Mouse (Mus musculus): ENCODE measurements around the gene Gm7029. TPM values are rescaled to one million over a fixed set of nuclear protein-coding genes. Genes with fewer than 3 reads are reported as not detected.
"Not testable (repeated sequence)": the region's sequence is repeated elsewhere in the genome, so short reads cannot be mapped to it uniquely, and the experiment has no call there.

Gm7029 gene
- polyA plus RNA-seq, 2 experiments, result not detected

DNA sequence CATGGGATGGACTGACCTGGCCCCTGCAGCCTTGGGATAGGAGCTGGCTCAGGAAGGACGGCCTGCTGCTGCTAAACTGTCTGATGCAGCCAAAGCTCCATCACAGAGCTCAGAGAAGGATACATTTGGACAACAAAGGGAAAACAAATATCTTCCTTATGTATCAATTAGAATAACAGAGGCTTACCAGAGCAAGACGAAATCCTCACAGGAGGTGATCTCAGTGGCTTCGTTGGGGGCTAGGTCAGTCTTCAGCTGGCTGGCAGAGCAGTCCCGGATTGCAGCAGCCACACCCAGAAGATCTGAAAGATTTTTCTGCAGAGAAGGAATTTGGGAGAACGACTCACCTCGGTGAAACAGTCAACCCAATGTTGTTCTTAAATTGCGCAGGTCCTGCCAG is 18.8 kb downstream of the Gm7029 start:
- 43% methylated on average over 7 of the region's 7 CpGs for WGBS (ENCODE audit: insufficient replicate concordance)
- Histone ChIP-seq H3K9ac (replicated peaks) (no peak overlapping the region), H3K4me2 (ENCODE audit: low read depth) (no peak overlapping the region), H3K36me3 (replicated peaks; ENCODE audit: control insufficient read depth, insufficient read depth, low read depth) (no peaks in the 10 kb centered on the region), H3K4me3 (ENCODE audit: insufficient read depth in 1 of 2, low read depth in 2 of 2, low read length in 2 of 2) (no peak overlapping the region), H3K27ac (no peak overlapping the region), H3K4me1 (replicated peaks; ENCODE audit: control insufficient read depth in 2 of 2, insufficient read depth in 2 of 2, low read length in 1 of 2) (peaks cover 10 to 18% of the 10 kb centered on the region in 2 experiments), H3K27me3 (ENCODE audit: control insufficient read depth, insufficient read depth, low read length) (no peaks in the 10 kb centered on the region), H3K9me3 (ENCODE audit: control insufficient read depth, low read length) (no peaks in the 10 kb centered on the region)
- DNase-seq (ENCODE audit: low read depth in 3 of 3, low spot score in 3 of 3) (no peak), ATAC-seq (ENCODE audit: insufficient read depth) (no peak)
- no peak for TF ChIP-seq CTCF (IDR thresholded peaks at IDR 0.05; ENCODE audit: low read depth)
- TF ChIP-seq EP300 (IDR thresholded peaks at IDR 0.05; ENCODE audit: low read depth), result no peak

DNA sequence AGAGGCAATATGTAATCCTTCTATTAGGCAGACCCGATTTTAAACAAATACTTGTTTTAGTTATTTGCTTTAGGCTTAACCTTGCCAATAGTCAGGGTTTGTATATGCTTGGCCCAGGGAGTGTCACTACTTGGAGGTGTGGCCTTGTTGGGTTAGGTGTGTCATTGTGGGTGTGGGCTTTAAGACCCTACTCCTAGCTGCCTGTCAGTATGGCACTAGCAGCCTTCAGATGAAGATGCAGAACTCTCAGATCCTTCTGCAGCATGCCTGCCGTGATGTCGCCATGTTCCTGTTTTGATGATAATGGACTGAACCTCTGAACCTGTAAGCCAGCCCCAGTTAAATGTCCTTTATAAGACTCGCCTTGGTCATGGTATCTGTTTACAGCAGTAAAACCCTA is 19.4 kb downstream of the Gm7029 start:
- not testable (repeated sequence) for H3K9ac ChIP-seq (replicated peaks); H3K9me3 ChIP-seq (ENCODE audit: control insufficient read depth, low read length); H3K27ac ChIP-seq; H3K27me3 ChIP-seq (ENCODE audit: control insufficient read depth, insufficient read depth, low read length); ATAC-seq (ENCODE audit: insufficient read depth); DNase-seq (ENCODE audit: low read depth in 3 of 3, low spot score in 3 of 3); H3K4me2 ChIP-seq (ENCODE audit: low read depth); H3K4me3 ChIP-seq (ENCODE audit: insufficient read depth in 1 of 2, low read depth in 2 of 2, low read length in 2 of 2); H3K36me3 ChIP-seq (replicated peaks; ENCODE audit: control insufficient read depth, insufficient read depth, low read depth)
- peaks cover 13 to 18% of the 10 kb centered on the region in 2 experiments for H3K4me1 ChIP-seq (replicated peaks; ENCODE audit: control insufficient read depth in 2 of 2, insufficient read depth in 2 of 2, low read length in 1 of 2)
- 62% methylated on average over 4 of the region's 4 CpGs for WGBS (ENCODE audit: insufficient replicate concordance)

DNA sequence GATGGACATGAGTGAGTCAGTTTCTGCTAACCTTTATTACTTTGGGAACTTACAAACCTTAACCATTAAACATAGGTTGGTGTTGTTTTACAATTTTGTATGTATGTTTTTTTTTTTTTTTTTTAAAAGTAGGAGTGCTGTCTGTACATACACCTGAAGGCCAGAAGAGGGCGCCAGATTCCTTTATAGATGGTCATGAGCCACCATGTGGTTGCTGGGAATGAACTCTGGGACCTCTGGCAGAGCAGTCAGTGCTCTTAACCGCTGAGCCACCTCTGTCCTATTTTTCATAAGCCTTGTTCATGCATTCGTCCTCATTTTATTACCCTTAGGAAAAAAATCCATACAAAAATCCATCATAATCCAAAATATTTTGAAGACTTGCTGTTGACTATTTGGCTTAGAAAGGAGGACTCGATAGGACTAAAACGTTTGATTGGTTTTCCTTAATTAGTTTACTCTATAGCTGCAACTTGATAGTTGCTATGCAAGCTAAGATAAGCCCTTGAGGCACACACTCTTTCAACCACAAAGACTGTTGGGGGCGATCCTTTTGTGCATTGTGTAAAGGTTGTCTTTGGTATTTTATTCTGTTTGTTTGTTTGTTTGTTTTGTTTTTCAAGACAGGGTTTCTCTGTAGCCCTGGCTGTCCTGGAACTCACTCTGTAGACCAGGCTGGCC is 23.6 kb downstream of the Gm7029 start:
- DNase-seq (ENCODE audit: low read depth in 3 of 3, low spot score in 3 of 3), result peak; percentile 71 to 78 (median 71)
- H3K27ac ChIP-seq, result no peak overlapping the region
- no peaks in the 10 kb centered on the region for H3K9me3 ChIP-seq (ENCODE audit: control insufficient read depth, low read length)
- H3K4me1 ChIP-seq (replicated peaks; ENCODE audit: control insufficient read depth in 2 of 2, insufficient read depth in 2 of 2, low read length in 1 of 2), result peaks cover 35 to 39% of the 10 kb centered on the region in 2 experiments
- H3K4me3 ChIP-seq (ENCODE audit: insufficient read depth in 1 of 2, low read depth in 2 of 2, low read length in 2 of 2), result no peak overlapping the region
- H3K27me3 ChIP-seq (ENCODE audit: control insufficient read depth, insufficient read depth, low read length), result no peaks in the 10 kb centered on the region
- ATAC-seq (ENCODE audit: insufficient read depth), result peak; percentile 42; the same call in 1 of the 2 replicates
- peak; percentile 85 for TF ChIP-seq CTCF (IDR thresholded peaks at IDR 0.05; ENCODE audit: low read depth)
- no peak for TF ChIP-seq EP300 (IDR thresholded peaks at IDR 0.05; ENCODE audit: low read depth)
- no peak overlapping the region for H3K4me2 ChIP-seq (ENCODE audit: low read depth)
- no peak overlapping the region for H3K9ac ChIP-seq (replicated peaks)
- 7% methylated on average over 6 of the region's 6 CpGs for WGBS (ENCODE audit: insufficient replicate concordance)
- H3K36me3 ChIP-seq (replicated peaks; ENCODE audit: control insufficient read depth, insufficient read depth, low read depth), result no peaks in the 10 kb centered on the region

DNA sequence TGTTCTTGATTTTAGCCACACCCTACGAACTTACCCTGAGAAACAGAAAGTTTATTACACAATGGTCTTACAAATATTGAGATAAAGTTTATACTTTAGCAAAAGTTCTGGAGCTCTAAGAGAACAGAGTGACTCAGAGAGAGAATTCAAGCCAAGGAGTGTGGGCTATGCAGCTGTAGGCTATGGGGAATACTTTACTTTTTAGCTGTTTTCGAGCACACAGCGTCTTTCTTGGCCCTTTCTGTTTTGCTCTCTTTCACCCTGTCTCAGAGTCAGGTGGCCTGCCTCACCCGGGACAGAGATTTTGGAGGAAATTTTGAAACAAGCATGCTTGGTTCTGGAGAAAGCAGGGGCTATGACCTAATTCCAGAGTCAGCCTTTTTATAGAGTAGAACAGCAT is 24.6 kb downstream of the Gm7029 start:
- H3K4me3 ChIP-seq (ENCODE audit: insufficient read depth in 1 of 2, low read depth in 2 of 2, low read length in 2 of 2); H3K4me2 ChIP-seq (ENCODE audit: low read depth); H3K27me3 ChIP-seq (ENCODE audit: control insufficient read depth, insufficient read depth, low read length); H3K9me3 ChIP-seq (ENCODE audit: control insufficient read depth, low read length); H3K9ac ChIP-seq (replicated peaks); H3K36me3 ChIP-seq (replicated peaks; ENCODE audit: control insufficient read depth, insufficient read depth, low read depth); ATAC-seq (ENCODE audit: insufficient read depth); DNase-seq (ENCODE audit: low read depth in 3 of 3, low spot score in 3 of 3): not testable (repeated sequence)
- Histone ChIP-seq H3K4me1 (replicated peaks; ENCODE audit: control insufficient read depth in 2 of 2, insufficient read depth in 2 of 2, low read length in 1 of 2) (peaks cover 35 to 46% of the 10 kb centered on the region in 2 experiments), H3K27ac (peak overlapping the region; percentile 87)
- WGBS (ENCODE audit: insufficient replicate concordance), result 63% methylated on average over 4 of the region's 4 CpGs

DNA sequence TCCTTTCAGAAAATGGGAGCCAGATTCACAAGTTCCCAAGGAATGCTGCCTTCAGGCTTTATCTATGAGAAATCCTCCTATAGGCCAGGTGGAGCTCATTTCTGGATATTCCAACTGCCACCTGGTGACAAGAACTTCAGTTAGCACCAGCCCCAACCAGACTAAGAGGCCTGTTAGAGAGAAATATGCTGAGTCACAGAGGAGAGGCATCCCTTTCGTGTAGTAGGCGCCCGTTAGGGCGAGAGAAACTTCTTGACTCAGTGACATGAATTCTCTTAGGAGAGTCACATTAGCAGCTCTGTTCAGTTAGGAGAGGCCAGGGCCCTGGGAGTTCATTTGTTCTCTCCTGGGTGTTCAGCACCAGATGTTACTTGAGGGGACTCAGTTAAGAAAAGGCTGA is 26.0 kb downstream of the Gm7029 start:
- 18% methylated on average over 4 of the region's 4 CpGs for WGBS (ENCODE audit: insufficient replicate concordance)
- peak overlapping the region; percentile 11 for H3K4me2 ChIP-seq (ENCODE audit: low read depth)
- peak overlapping the region; percentile 25 for H3K9ac ChIP-seq (replicated peaks)
- peak; percentile 77 for ATAC-seq (ENCODE audit: insufficient read depth)
- no peak overlapping the region for H3K4me3 ChIP-seq (ENCODE audit: insufficient read depth in 1 of 2, low read depth in 2 of 2, low read length in 2 of 2)
- peak; percentile 20; the same call in 1 of the 2 replicates for TF ChIP-seq EP300 (IDR thresholded peaks at IDR 0.05; ENCODE audit: low read depth)
- TF ChIP-seq CTCF (IDR thresholded peaks at IDR 0.05; ENCODE audit: low read depth), result no peak
- peak; percentile 66 to 73 (median 71) for DNase-seq (ENCODE audit: low read depth in 3 of 3, low spot score in 3 of 3)
- H3K27me3 ChIP-seq (ENCODE audit: control insufficient read depth, insufficient read depth, low read length), result no peaks in the 10 kb centered on the region
- no peaks in the 10 kb centered on the region for H3K36me3 ChIP-seq (replicated peaks; ENCODE audit: control insufficient read depth, insufficient read depth, low read depth)
- H3K9me3 ChIP-seq (ENCODE audit: control insufficient read depth, low read length), result no peaks in the 10 kb centered on the region
- peak overlapping the region; percentile 87 for H3K27ac ChIP-seq
- H3K4me1 ChIP-seq (replicated peaks; ENCODE audit: control insufficient read depth in 2 of 2, insufficient read depth in 2 of 2, low read length in 1 of 2), result peaks cover 39 to 57% of the 10 kb centered on the region in 2 experiments

All from liver, embryonic 14.5 days (tissue).